Mouse (Mus musculus): ENCODE measurements around the gene Ptprk. TPM values are rescaled to one million over a fixed set of nuclear protein-coding genes. Genes with fewer than 3 reads are reported as not detected.

Gene Ptprk
- total RNA-seq, 2 experiments from 2014 or later, result 3.2 to 5.9 TPM

- DNase-seq, result no peak
- no peak for TF ChIP-seq CTCF (IDR thresholded peaks at IDR 0.05)
- intact Hi-C loops (cut with DNase I), result no loop called here
- Histone ChIP-seq H3K4me3 (no peak overlapping the region), H3K27ac (no peak overlapping the region)
Observed at GRCm38 (mm10) chr10:28519861-28520260, 445.2 kb downstream of the Ptprk start.

DNA sequence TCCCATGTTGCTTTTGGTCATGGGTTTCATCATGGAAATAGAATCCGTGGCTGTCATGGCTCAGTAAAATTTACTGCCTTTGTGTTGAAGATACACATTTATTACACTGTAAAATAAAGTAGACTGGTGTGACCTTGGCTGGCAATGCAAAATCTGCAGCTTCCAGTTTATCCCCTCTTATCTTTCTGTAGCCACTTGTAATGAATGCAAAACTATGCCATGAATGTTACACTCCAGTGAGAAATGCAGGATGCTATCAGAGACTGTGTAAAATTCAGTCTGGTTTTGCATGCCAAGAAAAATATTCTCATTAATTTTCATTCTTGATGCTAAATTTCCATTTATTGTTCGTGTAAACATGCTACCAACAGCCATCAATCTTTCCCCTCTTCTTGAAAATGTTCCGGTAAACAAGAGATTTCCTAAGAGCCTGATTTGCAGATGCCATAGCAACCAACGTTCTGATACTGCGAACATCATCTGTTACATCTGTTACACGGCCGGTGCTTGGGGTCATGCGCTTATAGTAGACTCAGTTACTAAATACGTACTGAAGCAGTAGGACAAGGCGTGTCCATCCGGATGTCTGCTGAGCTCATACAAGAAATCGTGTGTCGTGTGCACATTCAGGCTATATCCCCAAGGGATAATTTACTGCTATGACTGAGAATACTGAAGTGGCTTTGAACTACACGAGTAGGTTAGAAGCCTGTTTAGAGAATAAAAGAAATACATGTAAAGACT is 449.5 kb downstream of the Ptprk start:
- Histone ChIP-seq H3K4me3 (no peak overlapping the region), H3K27ac (peak overlapping the region; percentile 4)
- intact Hi-C loops (cut with DNase I), result no loop called here
- TF ChIP-seq CTCF (IDR thresholded peaks at IDR 0.05), result no peak
- DNase-seq, result no peak

DNA sequence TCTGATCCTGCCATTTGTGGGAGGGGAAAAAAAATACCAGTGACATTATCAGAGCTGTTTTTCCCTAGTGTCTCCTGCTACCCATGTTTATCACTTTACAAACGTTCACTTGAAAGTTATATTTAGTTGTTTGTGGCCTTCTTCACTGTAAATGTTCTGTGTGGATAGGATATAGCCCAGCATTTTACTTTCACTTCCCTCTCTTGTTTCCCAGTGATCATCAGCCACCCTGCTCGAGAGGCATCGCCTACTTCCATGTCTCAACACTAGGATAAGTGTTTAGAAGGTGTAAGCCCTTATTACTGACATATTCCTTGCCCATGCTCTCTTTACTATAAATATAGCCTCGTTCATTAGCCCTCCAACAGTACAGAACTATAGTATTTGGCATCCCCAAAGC is 466.0 kb downstream of the Ptprk start:
- Histone ChIP-seq H3K27ac (no peak overlapping the region), H3K4me3 (no peak overlapping the region)
- intact Hi-C loops (cut with DNase I), result no loop called here
- TF ChIP-seq CTCF (IDR thresholded peaks at IDR 0.05), result no peak
- DNase-seq, result no peak

DNA sequence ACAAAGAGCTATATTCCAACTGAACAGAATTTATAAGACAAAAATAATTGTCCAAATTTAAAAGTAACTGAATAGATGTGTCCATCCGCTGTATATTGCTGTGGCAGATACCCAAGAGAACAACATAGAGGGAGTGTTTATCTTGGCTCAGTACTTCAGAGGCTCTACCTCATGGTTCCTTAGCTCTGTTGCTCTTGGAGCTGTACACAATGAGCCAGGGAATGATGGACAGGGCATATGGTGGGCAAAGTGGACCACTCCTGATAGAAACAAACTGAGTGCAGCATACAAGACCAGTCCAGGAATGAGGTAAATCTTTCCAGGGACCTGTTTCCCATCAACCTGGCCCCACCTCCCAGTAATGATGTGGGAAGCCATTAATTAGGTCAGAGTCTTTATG is 468.1 kb downstream of the Ptprk start:
- Histone ChIP-seq H3K27ac (no peak overlapping the region), H3K4me3 (no peak overlapping the region)
- intact Hi-C loops (cut with DNase I), result no loop called here
- DNase-seq, result no peak
- no peak for TF ChIP-seq CTCF (IDR thresholded peaks at IDR 0.05)

GRCm38 (mm10) chr10:28550549-28550948 is 475.9 kb downstream of the Ptprk start:
- TF ChIP-seq CTCF (IDR thresholded peaks at IDR 0.05), result no peak
- no peak overlapping the region for H3K4me3 ChIP-seq
- intact Hi-C loops (cut with DNase I), result no loop called here
- no peak overlapping the region for H3K27ac ChIP-seq
- DNase-seq, result no peak

DNA sequence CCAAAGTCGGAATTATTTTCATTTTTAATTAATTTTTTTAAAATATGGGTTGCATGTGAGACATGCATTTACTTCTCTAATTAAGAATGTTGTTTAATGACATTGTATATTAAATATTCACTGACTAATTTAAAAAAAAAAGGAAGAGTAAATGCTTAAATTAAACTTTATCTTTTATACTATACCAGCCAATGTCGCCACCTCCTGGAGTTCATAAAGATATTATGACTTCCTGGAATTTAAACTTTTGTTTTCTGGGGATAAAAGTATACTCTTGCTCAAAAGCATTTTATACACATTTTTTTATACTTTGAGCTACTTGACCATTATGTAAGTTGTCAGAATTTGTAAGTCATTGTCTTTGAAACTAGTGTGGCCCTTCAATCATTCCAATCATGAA is 477.4 kb downstream of the Ptprk start:
- TF ChIP-seq CTCF (IDR thresholded peaks at IDR 0.05), result no peak
- no peak for DNase-seq
- Histone ChIP-seq H3K4me3 (no peak overlapping the region), H3K27ac (no peak overlapping the region)
- intact Hi-C loops (cut with DNase I), result no loop called here

DNA sequence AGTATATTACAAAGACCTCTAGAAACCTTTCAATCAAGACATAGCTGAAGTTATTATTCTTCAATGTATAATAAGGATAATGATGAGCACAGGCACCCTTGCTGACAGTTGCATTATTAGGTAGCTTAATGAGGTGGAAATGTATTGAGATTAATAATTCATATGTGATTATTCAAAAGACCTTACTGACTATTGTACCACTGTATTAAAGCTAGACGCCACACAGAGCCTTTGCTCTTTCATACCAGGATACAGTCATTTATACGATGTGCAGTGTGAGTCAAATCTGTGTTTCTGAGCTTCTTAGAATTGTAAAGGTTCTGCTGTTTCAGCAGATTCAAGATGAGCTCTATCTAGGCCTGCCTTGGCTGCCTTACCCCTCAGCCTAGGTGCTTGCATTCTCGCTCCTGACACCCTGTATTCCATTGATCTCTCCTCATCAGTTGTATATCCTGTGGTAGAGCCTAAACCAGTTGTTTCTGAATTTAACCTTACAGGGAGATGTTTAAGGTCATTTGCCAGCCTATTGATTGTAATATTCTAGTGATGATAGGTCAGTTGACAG is 489.6 kb downstream of the Ptprk start:
- TF ChIP-seq CTCF (IDR thresholded peaks at IDR 0.05), result no peak
- intact Hi-C loops (cut with DNase I), result no loop called here
- no peak for DNase-seq
- Histone ChIP-seq H3K4me3 (no peak overlapping the region), H3K27ac (no peak overlapping the region)

- intact Hi-C loops (cut with DNase I), result no loop called here
- no peak overlapping the region for H3K4me3 ChIP-seq
- H3K27ac ChIP-seq, result no peak overlapping the region
- no peak for DNase-seq
- TF ChIP-seq CTCF (IDR thresholded peaks at IDR 0.05), result no peak
Observed at GRCm38 (mm10) chr10:28566378-28566777, 491.8 kb downstream of the Ptprk start.

DNA sequence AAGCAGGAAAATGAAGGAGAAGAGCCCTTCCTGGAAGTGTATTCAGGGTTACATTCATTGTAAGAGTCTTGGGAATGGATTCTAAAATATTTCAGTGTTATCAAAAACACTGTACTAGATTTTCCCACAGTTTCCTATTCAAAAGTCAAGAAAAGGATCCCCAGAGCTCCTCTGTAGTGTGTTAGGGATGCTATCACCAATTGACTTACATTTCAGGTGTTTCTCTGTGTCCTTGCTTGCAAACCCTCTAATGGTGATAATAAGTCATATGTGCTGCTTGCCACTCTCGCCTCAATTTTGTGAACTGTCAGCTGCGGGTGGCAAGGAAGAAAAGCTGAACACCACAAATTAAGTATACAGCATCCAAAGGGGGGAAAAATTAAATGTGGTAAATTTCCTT is 492.2 kb downstream of the Ptprk start:
- intact Hi-C loops (cut with DNase I), result no loop called here
- H3K27ac ChIP-seq, result no peak overlapping the region
- TF ChIP-seq CTCF (IDR thresholded peaks at IDR 0.05), result no peak
- no peak overlapping the region for H3K4me3 ChIP-seq
- DNase-seq, result no peak

GRCm38 (mm10) chr10:28567441-28567840 is 492.8 kb downstream of the Ptprk start:
- H3K27ac ChIP-seq, result no peak overlapping the region
- intact Hi-C loops (cut with DNase I), result no loop called here
- H3K4me3 ChIP-seq, result no peak overlapping the region
- no peak for DNase-seq
- no peak for TF ChIP-seq CTCF (IDR thresholded peaks at IDR 0.05)

DNA sequence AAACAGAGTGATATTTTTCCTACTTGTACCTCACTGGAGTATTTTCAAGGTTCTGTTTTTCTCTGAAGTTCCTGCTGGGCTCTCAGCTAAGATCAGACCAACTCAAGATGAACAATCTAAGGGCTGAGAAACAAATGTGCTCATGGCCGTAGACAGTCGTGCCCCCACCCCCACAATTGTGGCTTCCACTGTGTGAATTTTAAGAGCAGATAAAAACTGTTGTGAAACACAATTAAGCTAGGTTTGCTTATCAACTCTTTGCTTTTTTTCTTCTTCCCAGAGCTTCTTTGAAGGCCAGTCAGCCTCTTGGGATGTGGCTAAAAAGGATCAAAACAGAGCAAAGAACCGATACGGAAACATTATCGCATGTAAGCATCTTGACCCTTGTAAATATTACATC is 493.4 kb downstream of the Ptprk start:
- Histone ChIP-seq H3K4me3 (no peak overlapping the region), H3K27ac (no peak overlapping the region)
- DNase-seq, result no peak
- intact Hi-C loops (cut with DNase I), result no loop called here
- TF ChIP-seq CTCF (IDR thresholded peaks at IDR 0.05), result no peak

GRCm38 (mm10) chr10:28579596-28579995 is 505.0 kb downstream of the Ptprk start:
- no peak for DNase-seq
- intact Hi-C loops (cut with DNase I), result no loop called here
- no peak overlapping the region for H3K4me3 ChIP-seq

DNA sequence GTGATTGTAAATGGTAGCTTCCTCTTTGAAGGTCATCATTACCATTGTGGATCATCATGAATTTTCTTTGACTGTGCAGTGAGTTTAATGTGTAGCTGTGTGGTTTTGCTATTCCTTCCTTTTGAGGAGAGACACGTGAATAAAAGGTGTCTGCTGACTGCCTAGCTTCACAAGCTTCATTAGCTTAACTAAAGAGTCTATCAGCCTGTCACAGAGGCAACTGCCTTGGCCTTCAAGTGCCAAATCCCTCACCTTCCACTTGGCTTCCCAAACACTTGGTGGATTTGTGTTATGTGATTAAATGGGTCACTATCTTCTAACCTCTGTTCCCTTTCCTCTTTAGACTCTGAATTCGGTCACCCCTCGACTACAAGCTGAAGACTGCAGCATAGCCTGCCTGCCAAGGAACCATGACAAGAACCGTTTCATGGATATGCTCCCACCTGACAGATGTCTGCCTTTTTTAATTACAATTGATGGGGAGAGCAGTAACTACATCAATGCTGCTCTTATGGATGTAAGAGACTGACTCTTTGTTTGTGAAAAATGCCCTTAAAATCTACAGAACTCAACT is 512.0 kb downstream of the Ptprk start:
- no peak for TF ChIP-seq CTCF (IDR thresholded peaks at IDR 0.05)
- Histone ChIP-seq H3K27ac (no peak overlapping the region), H3K4me3 (no peak overlapping the region)
- DNase-seq, result no peak
- intact Hi-C loops (cut with DNase I), result no loop called here

More at GRCm38 (mm10) chr10:28579596-28579995, 505.0 kb downstream of the Ptprk start:
- no peak overlapping the region for H3K27ac ChIP-seq
- TF ChIP-seq CTCF (IDR thresholded peaks at IDR 0.05), result no peak

GRCm38 (mm10) chr10:28588401-28588800 is 513.8 kb downstream of the Ptprk start:
- DNase-seq, result no peak
- H3K4me3 ChIP-seq, result no peak overlapping the region
- intact Hi-C loops (cut with DNase I), result no loop called here
- no peak overlapping the region for H3K27ac ChIP-seq
- no peak for TF ChIP-seq CTCF (IDR thresholded peaks at IDR 0.05)
